Mouse (Mus musculus) CH12F3 (cell line): ENCODE data around the gene Mapk12.

Experiments
- in situ Hi-C: fragments of 300-500 bp; cut with MboI; formaldehyde crosslinking; loops from 2 replicates; pipeline ENCODE4 v1.14.3; 2020; ENCODE audit warnings: low sequenced_read_pairs

Gene Mapk12

GRCm38 (mm10) chr15:89140048-89140658 is 350 bp downstream of the Mapk12 start:
- in situ Hi-C loops: no loop called here

GRCm38 (mm10) chr15:89138531-89138930 is 2.0 kb downstream of the Mapk12 start:
- in situ Hi-C loops: no loop called here

GRCm38 (mm10) chr15:89138046-89138405 is 2.5 kb downstream of the Mapk12 start:
- in situ Hi-C loops: no loop called here

- in situ Hi-C loops: no loop called here
Measured at GRCm38 (mm10) chr15:89137378-89138045, 3.0 kb downstream of the Mapk12 start.

GRCm38 (mm10) chr15:89136461-89137155 is 3.9 kb downstream of the Mapk12 start:
- in situ Hi-C loops: no loop called here

GRCm38 (mm10) chr15:89131316-89131715 is 9.2 kb downstream of the Mapk12 start:
- in situ Hi-C loops: no loop called here

- in situ Hi-C loops: no loop called here
Measured at GRCm38 (mm10) chr15:89130245-89130644, 10.3 kb downstream of the Mapk12 start.

- in situ Hi-C loops: no loop called here
Measured at GRCm38 (mm10) chr15:89128382-89129350, 11.8 kb downstream of the Mapk12 start, which contains the start of gene Hdac10. Hdac10 (minus strand) TSS chr15:89128700.

GRCm38 (mm10) chr15:89127364-89127940 is 13.1 kb downstream of the Mapk12 start:
- in situ Hi-C loops: no loop called here

- in situ Hi-C loops: no loop called here
Measured at GRCm38 (mm10) chr15:89126622-89127021, 13.9 kb downstream of the Mapk12 start.

- in situ Hi-C loops: no loop called here
Measured at GRCm38 (mm10) chr15:89125351-89125750, 15.2 kb downstream of the Mapk12 start.

GRCm38 (mm10) chr15:89124312-89124711 is 16.2 kb downstream of the Mapk12 start:
- in situ Hi-C loops: no loop called here

- in situ Hi-C loops: no loop called here
Measured at GRCm38 (mm10) chr15:89123595-89123994, 16.9 kb downstream of the Mapk12 start.

GRCm38 (mm10) chr15:89122649-89123366 is 17.7 kb downstream of the Mapk12 start, which contains the start of gene Tubgcp6:
Tubgcp6 (minus strand) TSS chr15:89123112.
- in situ Hi-C loops: no loop called here

GRCm38 (mm10) chr15:89118007-89118406 is 22.5 kb downstream of the Mapk12 start:
- in situ Hi-C loops: no loop called here

- in situ Hi-C loops: no loop called here
Measured at GRCm38 (mm10) chr15:89110147-89110546, 30.4 kb downstream of the Mapk12 start.

- in situ Hi-C loops: no loop called here
Measured at GRCm38 (mm10) chr15:89106976-89107375, 33.5 kb downstream of the Mapk12 start.

GRCm38 (mm10) chr15:89106073-89106472 is 34.4 kb downstream of the Mapk12 start:
- in situ Hi-C loops: no loop called here

- in situ Hi-C loops: no loop called here
Measured at GRCm38 (mm10) chr15:89104425-89104824, 36.1 kb downstream of the Mapk12 start.

- in situ Hi-C loops: no loop called here
Measured at GRCm38 (mm10) chr15:89103921-89104320, 36.6 kb downstream of the Mapk12 start.
